Mouse (Mus musculus): ENCODE measurements at regions not wholly inside any gene's neighbourhood (a gene's known extent, or its start where the extent isn't known, plus 50 kb on each side); places are given as distances from the start of the nearest gene placed in this dataset.

GRCm38 (mm10) chr4:82123101-82123500 lies 582.4 kb downstream of the Nfib start:
- TF ChIP-seq CTCF (IDR thresholded peaks at IDR 0.05; ENCODE audit: extremely low read depth, insufficient read depth, insufficient read length, insufficient replicate concordance) (no peak), POLR2A (IDR thresholded peaks at IDR 0.05; ENCODE audit: low read depth, low read length) (no peak)

Data from spleen, adult 2 months (tissue).